Mouse (Mus musculus) lung, postnatal 0 days (tissue): Measurements from ENCODE around the gene Ablim1.
A peak's percentile ranks its signal among the peaks of the same experiment; 100 is the strongest.

Experiments used
- CTCF ChIP-seq: IDR thresholded peaks from 2 replicates; pipeline ENCODE4 v1.5.1; 2016; ENCODE audit warnings: antibody characterized with exemption, mild to moderate bottlenecking
- EP300 ChIP-seq: IDR thresholded peaks from 2 replicates; pipeline ENCODE4 v1.6.1; 2016; ENCODE audit warnings: antibody characterized with exemption, mild to moderate bottlenecking, control low read depth

- peak; percentile 87 for TF ChIP-seq CTCF
- TF ChIP-seq EP300: peak; percentile 50; the same call in 1 of the 2 replicates
Observed at GRCm38 (mm10) chr19:57358322-57358721, 43.6 kb upstream of the Ablim1 start.
